Mouse (Mus musculus): ENCODE data around the gene Pramef6. TPM values are rescaled to one million over a fixed set of nuclear protein-coding genes. Genes with fewer than 3 reads are reported as not detected.
"Not testable (repeated sequence)": the region's sequence is repeated elsewhere in the genome, so short reads cannot be mapped to it uniquely, and the experiment has no call there.

Pramef6 gene
- not detected for total RNA-seq (2022)

DNA sequence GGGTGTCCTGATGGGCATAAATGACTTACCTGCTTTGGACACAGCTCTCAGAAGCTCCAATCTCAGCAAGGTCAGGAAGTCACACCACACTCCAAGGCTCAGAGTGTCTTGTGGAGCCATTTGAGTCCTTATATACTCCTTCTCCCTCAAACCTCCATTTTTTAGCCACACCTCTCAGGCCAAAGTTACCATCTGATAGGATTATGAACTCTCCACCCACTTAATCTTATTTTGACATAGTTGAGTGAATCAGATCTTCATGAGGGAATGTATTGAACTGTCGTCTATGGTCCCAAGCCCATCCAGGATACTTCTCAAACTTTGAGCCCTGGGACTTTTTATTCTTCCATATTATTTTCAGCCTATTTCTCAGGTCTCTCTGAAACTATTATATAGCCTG lies at the start of gene Pramef6:
TSS of gene Pramef6 (minus strand) at position 101 of the 400 bp plus-strand sequence.
- DNase-seq (ENCODE audit: low spot score in 2 of 2) = not testable (repeated sequence)

DNA sequence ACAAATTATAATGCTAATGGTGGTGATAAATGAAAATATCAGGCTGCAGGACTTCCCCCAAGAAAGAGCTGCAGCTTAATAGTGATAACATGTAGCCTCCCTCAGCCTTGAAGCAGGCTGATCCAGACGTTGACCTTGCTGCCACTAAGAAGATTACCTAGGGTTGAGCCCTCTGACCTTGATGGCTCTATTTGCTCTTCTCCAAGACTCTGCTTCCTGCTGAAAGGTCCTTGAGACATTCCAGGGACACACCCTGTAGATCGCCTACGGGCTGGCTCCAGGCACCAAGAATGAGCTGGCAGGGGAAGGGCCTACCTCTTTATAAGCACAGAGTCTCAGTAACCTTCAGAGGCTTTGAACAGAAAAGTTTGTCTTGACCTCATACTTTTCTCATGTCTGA lies 5.8 kb downstream of the Pramef6 start:
- DNase-seq (ENCODE audit: low spot score in 2 of 2) = not testable (repeated sequence)

DNA sequence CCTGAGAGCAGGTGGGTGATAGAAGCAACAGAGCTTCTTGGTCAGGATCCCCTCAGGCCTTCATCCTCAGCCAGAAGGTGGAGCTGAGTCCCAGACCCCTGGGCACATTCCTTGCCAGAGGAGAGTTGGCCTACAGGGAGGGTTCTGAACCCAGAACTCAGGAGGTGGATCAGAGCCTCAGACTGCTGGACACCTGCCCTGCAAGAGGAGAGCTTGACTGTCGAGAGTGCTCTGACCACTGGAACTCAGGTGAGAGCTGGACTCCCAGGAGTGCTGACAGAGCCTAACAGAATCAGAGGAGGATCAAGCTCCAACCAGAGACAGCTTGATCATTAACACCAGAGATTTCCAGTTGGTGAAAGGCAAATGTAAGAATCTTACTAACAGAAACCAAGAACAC lies 17.8 kb downstream of the Pramef6 start:
- DNase-seq (ENCODE audit: low spot score in 2 of 2) = not testable (repeated sequence)

GRCm38 (mm10) chr4:143846197-143846596 lies 54.0 kb downstream of the Pramef6 start, which contains the start of gene Gm13103:
Gene Gm13103, plus strand, starts transcription at chr4:143846497.
- DNase-seq (ENCODE audit: low spot score in 2 of 2) = not testable (repeated sequence)

Other genes with a start within 250 kb of the Pramef6 start
- not detected for gene Gm13088, start 243.1 kb downstream of the Pramef6 start, total RNA-seq (2022)
- not detected for gene Gm13089, start 197.7 kb downstream of the Pramef6 start, total RNA-seq (2022)
- gene Gm13078, start 180.9 kb downstream of the Pramef6 start, total RNA-seq (2022) = not detected
- gene Gm13023, start 111.0 kb downstream of the Pramef6 start, total RNA-seq (2022) = not detected
- gene Gm13084, start 84.3 kb downstream of the Pramef6 start, total RNA-seq (2022) = not detected
- not detected for gene Gm13103, start 53.9 kb downstream of the Pramef6 start, total RNA-seq (2022)
- not detected for gene Pramef25, start 50.6 kb upstream of the Pramef6 start, total RNA-seq (2022)
- gene Gm13101, start 66.6 kb upstream of the Pramef6 start, total RNA-seq (2022) = not detected
- not detected for gene Pramef17, start 94.0 kb upstream of the Pramef6 start, total RNA-seq (2022)
- not detected for gene Pramel4, start 158.7 kb upstream of the Pramef6 start, total RNA-seq (2022)
- gene Gm13102, start 206.1 kb upstream of the Pramef6 start, total RNA-seq (2022) = not detected